Mouse (Mus musculus) splenic B cell, adult 2 months (primary cell): ENCODE data around the gene Gm3629.
"Not testable (repeated sequence)": the region's sequence is repeated elsewhere in the genome, so short reads cannot be mapped to it uniquely, and the experiment has no call there.

Experiments
- DNase-seq: peaks from one replicate; pipeline ENCODE4 v3.0.0-alpha.2; 2011; ENCODE audit warnings: low read depth, low spot score
- H3K27me3 ChIP-seq: 2 replicates; pipeline ENCODE4 v1.6.1; 2012; ENCODE audit warnings: mild to moderate bottlenecking, low read length, moderate library complexity, mixed read lengths; ENCODE audit not compliant: control insufficient read depth, poor library complexity, insufficient read depth, severe bottlenecking
- H3K36me3 ChIP-seq: 2 replicates; pipeline ENCODE4 v1.6.1; 2012; ENCODE audit warnings: mild to moderate bottlenecking, low read length, moderate library complexity, mixed read lengths; ENCODE audit not compliant: control insufficient read depth, poor library complexity, insufficient read depth, severe bottlenecking

Gm3629 gene

GRCm38 (mm10) chr14:6590513-6590912, at the start of gene Gm3629:
TSS of gene Gm3629 (minus strand) at chr14:6590613.
- H3K27me3 ChIP-seq, H3K36me3 ChIP-seq, DNase-seq: not testable (repeated sequence)

GRCm38 (mm10) chr14:6622318-6622717, 31.9 kb upstream of the Gm3629 start, which contains the start of gene Gm3460:
TSS of gene Gm3460 (minus strand) at chr14:6622418.
- H3K27me3 ChIP-seq, DNase-seq, H3K36me3 ChIP-seq: not testable (repeated sequence)

GRCm38 (mm10) chr14:6606436-6606835, 16.0 kb upstream of the Gm3629 start:
- H3K36me3 ChIP-seq, H3K27me3 ChIP-seq, DNase-seq: not testable (repeated sequence)

DNA sequence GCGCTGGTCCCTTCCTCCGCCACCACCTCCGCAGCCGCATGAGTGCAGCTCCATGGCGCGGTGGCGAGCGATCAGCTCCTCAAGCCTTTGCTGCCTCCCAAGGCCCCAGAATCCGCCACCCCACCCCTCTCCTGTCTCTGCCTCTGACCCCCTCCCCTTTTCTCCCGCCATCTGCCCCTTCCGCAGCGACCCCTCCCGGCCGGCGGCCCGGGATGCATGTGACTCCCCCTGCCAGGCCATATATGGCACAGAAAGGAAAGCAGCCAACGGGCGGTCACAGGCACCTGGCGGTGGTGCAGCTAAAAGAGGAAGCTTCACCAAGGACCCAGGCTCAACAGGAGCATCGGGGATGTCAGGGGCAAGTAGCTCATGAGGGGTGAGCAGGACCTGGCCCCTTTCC, 14.6 kb upstream of the Gm3629 start:
- H3K27me3 ChIP-seq, DNase-seq, H3K36me3 ChIP-seq: not testable (repeated sequence)

DNA sequence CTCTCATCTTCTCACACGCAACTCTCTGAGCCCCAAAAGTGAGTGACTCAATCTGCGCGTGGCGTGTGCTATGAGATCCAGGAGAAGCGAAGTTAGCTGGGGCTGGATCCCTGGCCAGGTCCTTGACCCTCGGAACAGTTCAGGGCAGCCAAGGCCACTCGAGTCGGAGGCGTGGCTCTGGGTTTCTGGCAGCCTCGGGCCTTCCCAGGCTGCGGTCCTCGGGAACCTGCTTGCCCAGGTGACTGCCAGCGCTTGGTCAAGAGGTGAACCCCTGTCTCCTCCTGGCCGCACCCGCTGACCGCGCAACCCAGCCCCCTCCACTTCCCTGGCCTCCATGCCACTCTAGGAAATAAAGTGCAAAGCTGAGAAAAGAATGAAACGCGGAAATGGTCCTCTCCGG, 14.1 kb upstream of the Gm3629 start:
- DNase-seq, H3K27me3 ChIP-seq, H3K36me3 ChIP-seq: not testable (repeated sequence)

GRCm38 (mm10) chr14:6537190-6537589, 53.2 kb downstream of the Gm3629 start, which contains the start of gene Gm8356:
TSS of gene Gm8356 (minus strand) at chr14:6537290.
- H3K27me3 ChIP-seq, DNase-seq, H3K36me3 ChIP-seq: not testable (repeated sequence)
